Mouse (Mus musculus) liver, embryonic 14.5 days (tissue): ENCODE data around the gene Vegfc.

Source experiments
- CTCF ChIP-seq: IDR thresholded peaks from 2 replicates; pipeline ENCODE4 v1.5.1; 2016; ENCODE audit warnings: antibody characterized with exemption, low read depth, control low read depth
- EP300 ChIP-seq: IDR thresholded peaks from 2 replicates; pipeline ENCODE4 v1.6.1; 2016; ENCODE audit warnings: antibody characterized with exemption, low read depth

DNA sequence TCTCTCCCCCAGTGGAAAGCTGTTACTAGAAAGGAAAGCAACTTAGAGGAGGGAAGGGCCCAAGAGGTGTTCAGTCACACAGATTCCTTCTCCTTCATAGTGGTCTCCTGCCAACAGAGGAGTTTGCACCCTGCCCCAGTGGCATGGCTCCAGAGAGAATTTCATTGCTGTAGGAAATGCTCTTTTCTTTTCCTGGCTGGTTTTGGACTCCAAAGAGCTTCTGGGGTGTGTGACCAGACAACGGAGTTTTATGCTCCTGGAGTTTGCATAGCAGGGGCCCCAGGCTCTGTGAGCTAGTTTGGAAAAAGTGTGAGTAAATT lies 675 bp downstream of the Vegfc start:
- no peak for TF ChIP-seq CTCF
- no peak for TF ChIP-seq EP300
